Mouse (Mus musculus): Measurements from ENCODE around the gene Gadd45g. TPM values are rescaled to one million over a fixed set of nuclear protein-coding genes. Genes with fewer than 3 reads are reported as not detected.

Gadd45g gene
- total RNA-seq, 2 experiments from 2014 or later, result 16.4 to 19.1 TPM

DNA sequence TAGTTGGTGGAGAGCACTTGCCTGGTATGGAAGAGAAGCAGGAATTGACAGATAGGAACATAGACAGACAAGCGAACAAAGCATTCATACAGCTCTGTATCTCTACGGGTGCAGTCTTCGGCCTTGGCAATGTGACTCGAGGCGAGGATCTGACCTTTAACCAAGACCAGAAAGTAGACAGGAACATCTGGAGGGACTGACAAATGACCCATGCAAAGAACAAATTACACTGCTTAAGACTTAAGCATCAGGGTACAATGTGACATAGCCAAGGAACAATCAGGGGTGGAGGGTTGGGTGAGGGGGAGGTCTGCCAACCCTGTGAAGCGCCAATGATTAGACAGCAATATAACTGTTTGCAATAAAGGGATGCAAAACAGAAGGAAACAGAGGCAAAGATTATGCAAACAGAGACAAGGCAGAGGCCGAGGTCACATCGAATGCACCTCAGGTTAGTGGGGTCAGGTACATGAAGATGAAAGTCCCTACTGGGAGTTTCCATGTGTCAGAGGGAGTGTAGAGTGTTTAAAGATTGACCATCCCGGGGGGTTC, 26.6 kb downstream of the Gadd45g start:
- intact Hi-C loops (cut with DNase I), result no loop called here
- DNase-seq (ENCODE audit: low spot score in 2 of 2), result no peak

DNA sequence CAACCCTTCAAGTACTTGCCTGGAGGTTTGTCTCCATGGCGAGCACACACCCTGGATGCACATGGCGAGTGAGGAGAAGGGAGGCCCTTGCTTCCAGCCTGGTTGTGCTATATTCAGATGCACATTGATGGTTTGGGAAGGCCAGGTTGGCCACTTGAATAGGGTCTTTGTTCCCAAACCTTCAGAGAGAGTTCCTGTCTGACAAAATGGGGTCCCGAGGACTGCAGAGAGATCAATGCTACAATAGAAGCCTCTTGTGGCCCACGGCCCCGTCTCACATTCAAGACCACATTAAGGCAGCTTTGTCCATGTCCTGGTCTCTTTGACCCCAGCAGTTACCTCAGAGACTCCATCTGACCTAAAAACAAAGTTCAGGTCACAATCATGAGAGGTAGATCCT, 27.3 kb downstream of the Gadd45g start:
- intact Hi-C loops (cut with DNase I), result no loop called here
- no peak for DNase-seq (ENCODE audit: low spot score in 2 of 2)

DNA sequence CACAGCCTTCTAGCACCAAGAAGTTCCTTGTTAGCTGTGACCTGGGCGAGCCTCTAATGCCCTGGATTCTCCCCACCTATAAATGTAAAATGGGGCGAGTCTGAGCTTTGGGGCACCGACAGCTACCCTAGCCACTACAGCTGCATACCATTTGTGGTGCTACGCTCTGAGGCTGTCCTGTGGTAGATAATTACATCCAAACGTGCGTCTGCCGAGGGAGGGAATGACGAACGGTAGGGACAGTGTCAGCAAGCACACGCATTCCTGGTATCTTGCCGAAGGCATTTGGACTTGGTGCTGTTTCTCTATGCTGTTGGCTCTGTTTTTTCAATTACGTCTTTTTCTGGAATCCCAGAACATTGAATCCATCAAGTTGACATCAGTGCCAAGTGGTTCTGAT, 29.7 kb downstream of the Gadd45g start:
- DNase-seq (ENCODE audit: low spot score in 2 of 2), result no peak
- intact Hi-C loops (cut with DNase I), result no loop called here

DNA sequence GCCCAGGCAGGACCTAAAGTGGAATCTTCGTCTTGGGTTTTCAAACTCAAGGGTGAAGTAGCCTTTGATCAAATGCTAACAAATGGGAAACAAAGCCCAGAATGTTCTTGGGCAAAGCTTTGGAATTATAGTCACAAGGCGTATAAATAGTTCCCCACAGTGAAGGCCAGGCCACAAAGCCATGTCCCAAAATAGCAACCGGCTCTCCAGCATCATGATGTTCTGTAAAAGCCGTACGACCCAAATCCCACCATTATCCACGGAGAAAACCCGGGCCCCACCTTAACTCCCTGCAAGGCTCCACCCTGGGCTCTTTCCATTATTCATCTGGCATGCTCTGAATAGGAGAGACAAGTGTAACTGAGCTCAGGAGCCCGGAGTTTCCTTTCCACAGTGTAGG, 32.3 kb downstream of the Gadd45g start:
- no peak for DNase-seq (ENCODE audit: low spot score in 2 of 2)
- intact Hi-C loops (cut with DNase I), result no loop called here

DNA sequence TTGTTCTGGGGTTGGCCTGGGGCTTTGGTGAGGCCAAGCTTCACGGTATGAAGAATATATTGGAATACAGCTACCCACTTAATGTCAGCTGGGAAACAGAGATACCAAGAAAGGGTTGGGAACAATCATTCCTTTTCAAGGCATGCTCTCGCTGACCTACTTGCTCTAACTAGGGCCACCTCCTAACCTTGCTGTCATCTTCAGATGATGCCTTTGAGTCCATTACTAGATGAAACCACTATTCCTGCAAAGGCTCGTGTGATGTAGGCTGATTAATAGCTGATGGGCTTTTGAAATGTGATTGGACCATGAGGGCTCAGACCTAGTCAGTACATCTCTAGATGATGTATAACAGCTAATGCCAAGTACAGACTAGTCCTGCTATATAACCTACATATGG, 33.1 kb downstream of the Gadd45g start:
- intact Hi-C loops (cut with DNase I), result no loop called here
- no peak for DNase-seq (ENCODE audit: low spot score in 2 of 2)

DNA sequence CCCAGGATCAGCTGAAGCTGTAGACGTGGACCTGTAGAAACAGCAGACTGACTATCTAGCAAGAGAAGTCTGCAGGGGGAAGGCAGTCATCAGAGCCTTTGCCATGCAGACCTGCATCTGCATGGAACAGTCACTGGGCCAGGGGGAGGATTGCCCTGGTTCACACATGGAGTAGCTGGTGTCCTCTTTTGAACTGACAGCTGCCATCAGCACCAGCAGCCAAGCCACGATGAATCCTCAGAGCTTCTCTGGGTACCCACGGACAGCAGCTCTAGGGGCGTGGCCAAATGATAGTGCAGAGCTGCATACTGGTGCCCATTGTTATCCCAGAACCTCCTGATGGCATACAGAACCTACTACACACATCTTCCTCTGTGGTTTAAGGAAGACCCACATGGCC, 33.5 kb downstream of the Gadd45g start:
- intact Hi-C loops (cut with DNase I), result no loop called here
- DNase-seq (ENCODE audit: low spot score in 2 of 2), result no peak

DNA sequence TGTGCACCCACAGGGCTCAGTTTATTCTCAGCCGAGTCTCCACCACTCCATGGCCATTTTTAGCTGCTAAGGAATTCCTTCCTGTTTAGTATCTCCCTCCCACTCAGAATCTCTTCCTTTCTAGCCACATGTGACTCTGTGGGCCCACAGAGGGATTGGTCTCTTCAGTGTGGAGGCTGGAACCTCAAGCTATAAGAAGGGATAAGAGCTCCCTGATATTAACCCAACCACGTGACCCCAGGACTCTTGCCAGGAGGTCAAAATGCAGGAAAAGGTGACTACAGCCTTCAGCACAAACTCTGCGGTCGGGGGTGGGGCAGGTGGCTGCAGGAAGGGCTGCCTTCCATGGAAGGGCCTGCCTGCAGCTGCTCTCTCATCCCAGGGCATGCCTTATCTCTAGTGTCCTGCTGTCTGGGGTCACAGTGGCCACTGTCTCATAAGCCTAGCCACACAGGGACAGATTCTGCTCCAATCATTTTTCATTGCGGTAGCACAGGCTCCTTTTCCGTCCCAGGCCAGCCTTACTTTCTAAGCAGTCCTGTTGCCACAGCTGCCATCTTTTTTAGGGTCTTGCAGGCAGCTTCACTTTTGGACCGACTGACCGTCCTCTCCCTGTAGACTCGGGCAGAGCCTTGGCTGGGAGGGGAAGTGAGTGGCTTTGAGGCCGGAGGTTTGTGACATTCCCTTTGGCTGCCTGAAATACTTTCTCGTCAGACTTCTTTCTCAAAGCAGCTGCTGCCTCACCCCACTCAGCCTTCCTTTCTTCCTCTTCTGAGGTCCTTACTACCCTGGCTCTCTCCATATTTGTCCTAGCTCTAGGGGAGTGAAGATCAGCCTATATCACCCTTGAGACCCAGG, 35.0 kb downstream of the Gadd45g start:
- DNase-seq (ENCODE audit: low spot score in 2 of 2), result peak; percentile 20 to 25
- intact Hi-C loops (cut with DNase I), result no loop called here

DNA sequence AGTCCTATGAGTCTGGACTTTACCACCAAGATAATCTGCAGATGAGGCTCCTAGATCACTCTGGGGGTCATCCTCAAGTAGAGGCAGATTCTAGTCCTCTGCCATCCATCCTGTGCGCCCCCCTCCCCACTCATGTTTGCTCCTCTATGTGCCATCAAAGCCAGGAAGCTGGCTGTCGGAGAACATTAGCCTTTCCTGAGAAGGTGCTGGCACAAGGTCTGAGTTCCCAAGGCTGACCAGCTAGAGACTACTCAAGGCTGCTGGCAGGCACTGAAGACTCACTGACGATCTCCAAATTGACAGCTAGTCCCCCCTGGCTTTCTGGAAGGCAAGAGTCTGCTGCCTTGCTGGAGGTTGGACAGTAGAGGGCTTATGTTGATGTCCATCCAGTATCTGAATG, 35.7 kb downstream of the Gadd45g start:
- intact Hi-C loops (cut with DNase I), result no loop called here

DNA sequence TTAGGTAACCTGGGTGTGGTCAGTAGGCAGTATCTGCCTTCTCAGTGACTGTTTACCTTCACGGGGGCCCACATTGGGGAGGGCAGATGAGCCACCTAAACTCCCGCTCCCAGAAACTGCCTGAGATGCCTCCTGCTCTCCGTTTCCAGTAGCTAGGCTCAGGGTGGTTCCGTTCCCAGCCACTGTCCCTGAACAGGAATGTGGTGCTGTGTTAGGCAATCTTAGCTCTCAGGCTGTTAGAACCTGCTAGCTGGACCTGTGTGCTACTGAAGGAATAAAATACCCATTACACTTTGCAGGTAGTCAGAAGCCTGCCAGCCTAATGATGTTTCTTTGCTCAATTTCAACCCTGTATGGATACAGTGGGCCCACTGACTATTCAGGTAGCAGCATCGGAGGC, 37.8 kb downstream of the Gadd45g start:
- no peak for DNase-seq (ENCODE audit: low spot score in 2 of 2)
- intact Hi-C loops (cut with DNase I), result no loop called here

More for the DNA sequence above, 35.7 kb downstream of the Gadd45g start:
- DNase-seq (ENCODE audit: low spot score in 2 of 2), result no peak

DNA sequence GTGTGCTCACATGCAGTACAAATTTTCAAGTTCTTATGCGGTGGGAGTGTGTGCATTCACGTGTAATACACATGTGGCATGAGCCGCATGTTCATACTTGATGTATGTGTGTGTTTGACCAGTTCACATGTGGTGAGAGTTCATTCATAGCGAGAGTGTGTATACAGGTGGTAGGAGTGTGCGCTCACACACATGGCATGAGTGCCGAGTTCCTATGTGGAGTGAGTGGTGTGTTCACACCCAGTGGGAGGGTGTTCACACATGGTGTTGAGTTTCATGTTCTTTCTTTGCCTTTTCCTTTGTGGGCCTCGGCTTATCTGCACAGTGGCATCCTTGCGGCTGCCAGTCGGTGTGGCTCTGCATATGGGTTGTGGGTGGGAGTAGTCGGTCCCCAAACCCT, 39.1 kb downstream of the Gadd45g start:
- intact Hi-C loops (cut with DNase I), result no loop called here
- DNase-seq (ENCODE audit: low spot score in 2 of 2), result no peak

DNA sequence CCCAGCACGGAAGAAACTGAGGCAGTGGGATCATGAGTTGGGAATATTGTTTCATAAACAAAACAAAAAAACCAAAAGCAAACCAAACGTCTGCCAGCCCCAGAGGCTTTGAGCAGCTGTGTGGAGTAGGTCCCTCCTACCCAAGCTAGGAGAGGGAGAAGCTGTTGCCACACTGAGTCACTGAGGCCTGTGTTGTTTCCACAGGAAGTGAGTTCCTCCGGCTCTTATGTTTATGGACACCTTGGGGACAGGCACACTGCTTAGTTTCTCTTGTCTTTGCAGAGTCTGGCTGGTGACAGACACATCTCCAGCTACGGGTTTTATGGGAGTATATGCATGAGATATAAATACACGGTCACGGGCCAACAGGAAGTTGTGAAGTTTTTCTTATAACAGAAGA, 39.6 kb downstream of the Gadd45g start:
- DNase-seq (ENCODE audit: low spot score in 2 of 2), result no peak
- intact Hi-C loops (cut with DNase I), result no loop called here

DNA sequence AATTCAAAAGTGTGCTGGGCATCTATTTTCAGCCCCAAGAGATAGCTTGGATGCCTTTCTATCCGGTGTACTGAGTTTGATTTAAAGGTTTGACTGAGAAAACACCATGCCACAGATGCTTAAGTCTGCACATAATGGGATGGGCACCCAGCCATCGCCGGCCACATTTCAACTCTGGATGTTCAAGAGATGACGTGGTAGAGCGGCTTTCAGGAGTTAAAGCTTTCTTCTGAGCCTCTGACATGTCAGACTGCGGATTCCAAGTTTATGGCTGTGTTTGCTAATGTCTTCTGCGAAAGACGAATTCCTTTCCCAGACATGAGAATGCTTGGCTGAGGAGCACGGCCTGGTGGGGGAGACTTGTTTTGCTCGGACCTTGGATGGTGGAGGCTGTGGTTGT, 40.2 kb downstream of the Gadd45g start:
- intact Hi-C loops (cut with DNase I), result no loop called here

DNA sequence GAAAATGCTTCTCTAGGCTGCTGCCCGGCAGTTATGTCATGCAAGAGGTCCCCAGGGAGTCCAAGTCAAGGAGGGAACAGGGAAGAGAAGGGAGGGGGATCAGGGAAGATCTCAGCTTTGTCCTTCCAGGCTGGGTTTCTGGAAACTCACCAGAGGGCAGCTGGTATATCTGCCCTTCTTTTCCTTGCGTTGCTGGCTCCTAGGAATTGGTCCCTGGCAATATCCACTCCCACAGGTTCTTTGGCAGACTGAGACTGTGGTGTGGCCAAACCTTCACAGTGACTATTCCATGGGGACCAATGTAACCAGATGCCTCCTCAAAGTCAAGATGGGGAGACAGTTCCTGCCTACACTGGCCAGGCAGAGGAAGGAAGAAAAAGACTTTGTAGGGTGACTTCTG, 41.9 kb downstream of the Gadd45g start:
- DNase-seq (ENCODE audit: low spot score in 2 of 2), result no peak
- intact Hi-C loops (cut with DNase I), result no loop called here

More for the DNA sequence above, 40.2 kb downstream of the Gadd45g start:
- DNase-seq (ENCODE audit: low spot score in 2 of 2), result no peak

DNA sequence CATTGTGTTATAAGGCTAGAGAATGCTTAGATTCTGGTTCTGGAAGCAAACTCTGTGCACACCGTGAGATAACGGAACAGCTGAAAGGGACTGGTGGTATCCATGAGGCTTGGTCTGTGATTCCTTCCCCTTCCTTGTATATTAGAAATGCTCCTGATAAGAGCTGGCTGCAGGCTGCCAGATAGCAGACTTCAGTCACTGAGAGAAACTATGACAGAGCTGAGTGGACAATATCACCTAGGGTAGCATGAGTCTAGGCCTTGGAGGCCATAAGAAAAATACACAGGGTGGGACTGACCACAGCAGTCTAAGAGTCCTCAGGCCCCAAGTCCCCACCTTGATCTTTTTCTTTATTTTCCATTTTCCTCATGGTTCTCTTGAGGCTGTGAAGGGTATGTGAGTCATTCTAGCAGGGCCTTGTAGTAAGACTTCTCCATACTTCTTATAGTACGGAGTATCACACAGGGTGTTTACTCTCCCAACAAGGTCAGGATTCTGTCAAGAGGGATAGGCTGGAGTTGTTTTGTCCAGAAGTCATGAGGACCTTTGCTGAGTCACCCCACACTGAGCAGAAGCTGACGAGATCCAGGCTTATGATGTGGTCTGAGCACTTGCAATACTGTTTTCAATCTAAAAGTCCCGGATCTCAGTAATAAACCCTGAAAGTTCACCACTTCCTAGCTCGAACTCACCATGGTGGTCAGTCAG, 45.5 kb downstream of the Gadd45g start:
- intact Hi-C loops (cut with DNase I), result no loop called here
- no peak for DNase-seq (ENCODE audit: low spot score in 2 of 2)

DNA sequence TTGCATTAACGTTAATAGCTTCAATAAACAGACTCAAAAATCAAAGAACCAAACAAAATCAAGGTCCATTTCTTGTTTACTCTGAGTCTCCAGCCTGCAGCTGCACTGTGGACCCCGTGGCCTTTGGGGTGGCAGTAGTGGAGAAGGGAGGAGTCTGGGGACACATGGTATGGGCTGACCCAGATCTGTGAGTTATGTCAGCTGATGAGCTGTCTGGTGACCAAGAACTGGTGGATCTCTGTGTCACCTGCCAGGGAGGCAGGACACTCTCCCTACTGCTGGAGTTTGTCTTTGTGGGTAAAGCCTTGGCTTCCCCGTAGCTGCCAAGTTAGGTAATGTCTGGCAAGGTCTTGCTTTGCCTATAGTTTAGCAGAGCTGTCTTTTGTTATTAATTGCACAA, 51.1 kb downstream of the Gadd45g start:
- intact Hi-C loops (cut with DNase I), result no loop called here
- no peak for DNase-seq (ENCODE audit: low spot score in 2 of 2)

Other genes with a start within 250 kb of the Gadd45g start
- 1 to 10 TPM; 2.4 to 3.6 TPM for gene Cks2, start 201.4 kb upstream of the Gadd45g start, total RNA-seq (2021)
- gene Secisbp2, start 195.0 kb upstream of the Gadd45g start, total RNA-seq (2021), result 10 to 100 TPM; 16.0 to 16.9 TPM
- gene Sema4d, start 52.9 kb upstream of the Gadd45g start, total RNA-seq (2021), result 100 to 1,000 TPM in 1 of 2 experiments, 10 to 100 TPM in 1; 93.1 to 112 TPM